Mouse (Mus musculus): ENCODE measurements around the gene Tex19.1.

DNA sequence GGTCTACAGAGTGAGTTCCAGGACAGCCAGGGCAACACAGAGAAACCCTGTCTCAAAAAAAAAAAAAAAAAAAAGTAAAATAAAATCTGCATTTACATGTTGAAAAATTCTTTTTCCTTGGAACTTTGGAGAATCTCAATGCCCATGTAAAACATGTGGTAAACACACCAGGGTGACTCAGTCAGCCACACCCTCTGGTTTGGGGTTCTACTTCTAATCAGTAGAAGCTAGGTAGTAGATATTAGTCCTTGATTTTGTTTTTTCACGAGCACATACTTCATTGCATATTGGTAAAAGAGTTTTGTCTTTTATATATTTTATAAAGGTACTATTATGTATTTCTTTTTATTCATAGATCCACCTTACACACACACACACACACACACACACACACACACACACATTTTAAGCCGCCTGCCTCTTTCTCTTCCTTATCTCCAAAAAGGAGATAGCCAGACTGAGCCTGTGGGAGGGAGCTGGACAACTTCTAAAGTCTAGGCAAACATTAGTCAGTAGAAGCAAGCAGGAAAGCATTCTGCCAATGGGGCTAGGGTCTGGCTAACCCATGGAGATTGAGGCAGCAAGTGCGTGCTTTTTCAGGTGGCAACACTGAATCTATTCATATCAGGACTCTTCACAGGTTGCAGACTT, 20.3 kb upstream of the Tex19.1 start:
- no peak for TF ChIP-seq CTCF (IDR thresholded peaks at IDR 0.05; ENCODE audit: low read depth)
- no peak for TF ChIP-seq EP300 (IDR thresholded peaks at IDR 0.05; ENCODE audit: low read depth)

All from heart, postnatal 0 days (tissue).